Mouse (Mus musculus) heart, postnatal 0 days (tissue): Measurements from ENCODE around the gene Cln6. TPM values are rescaled to one million over a fixed set of nuclear protein-coding genes. Genes with fewer than 3 reads are reported as not detected.
A peak's percentile ranks its signal among the peaks of the same experiment; 100 is the strongest.

Experiments used
- ATAC-seq: fragments of 200-750 bp; cut with Nextera tagmentation; 2 replicates; pipeline ENCODE4 v1.8.0; 2017; ENCODE audit warnings: low read depth, moderate number of reproducible peaks, moderate library complexity; ENCODE audit not compliant: insufficient read depth
- DNase-seq: peaks from one replicate; pipeline ENCODE4 v3.0.0-alpha.2; 2016; ENCODE audit warnings: low spot score
- H3K27ac ChIP-seq: fragments of 300-500 bp; sonication (generic); 2 replicates; pipeline ENCODE4 v1.5.1; 2014; ENCODE audit warnings: low read depth, mild to moderate bottlenecking
- H3K27me3 ChIP-seq: fragments of 300-500 bp; sonication (generic); 2 replicates; pipeline ENCODE4 v1.6.1; 2014; ENCODE audit warnings: low read length, mixed read lengths; ENCODE audit not compliant: control insufficient read depth, insufficient read depth
- H3K36me3 ChIP-seq: fragments of 300-500 bp; sonication (generic); replicated peaks from 2 replicates; pipeline ENCODE4 v1.6.1; 2014; ENCODE audit warnings: low read length, mixed read lengths; ENCODE audit not compliant: control insufficient read depth, insufficient read depth
- H3K4me1 ChIP-seq: fragments of 300-500 bp; sonication (generic); 2 replicates; pipeline ENCODE4 v1.6.1; 2014; ENCODE audit warnings: antibody characterized with exemption; ENCODE audit not compliant: control insufficient read depth, insufficient read depth
- H3K4me2 ChIP-seq: fragments of 300-500 bp; sonication (generic); 2 replicates; pipeline ENCODE4 v1.6.1; 2014; ENCODE audit warnings: low read depth, mild to moderate bottlenecking, low read length, moderate library complexity
- H3K4me3 ChIP-seq: fragments of 300-500 bp; sonication (generic); 2 replicates; pipeline ENCODE4 v1.5.1; 2014; ENCODE audit warnings: low read depth, low read length
- H3K9ac ChIP-seq: fragments of 300-500 bp; sonication (generic); replicated peaks from 2 replicates; pipeline ENCODE4 v1.6.1; 2014; ENCODE audit warnings: low read depth, low read length, mixed read lengths
- H3K9me3 ChIP-seq: fragments of 300-500 bp; sonication (generic); replicated peaks from 2 replicates; pipeline ENCODE4 v1.6.1; 2016; ENCODE audit warnings: low read length; ENCODE audit not compliant: control insufficient read depth
- CTCF ChIP-seq: IDR thresholded peaks from 2 replicates; pipeline ENCODE4 v1.5.1; 2016; ENCODE audit warnings: antibody characterized with exemption, control low read depth, low read depth
- EP300 ChIP-seq: IDR thresholded peaks from 2 replicates; pipeline ENCODE4 v1.6.1; 2016; ENCODE audit warnings: antibody characterized with exemption, low read depth
- WGBS: fragments of 180-500 bp; shearing (Covaris S2); extraction: QIAGEN DNeasy Blood & Tissue Kit; methylation state at CpG from one replicate; pipeline ENCODE4 v1.1.7; 2014; 5-methylcytosine and 5-hydroxymethylcytosine counted together
- polyA plus RNA-seq: library from polyadenylated mRNA; unstranded; fragments of >200 nt; fragmentation: Nextera tagmentation; extraction: Ambion mirVana; gene quantifications from 2 replicates; pipeline ENCODE4 v1.2.1, GENCODE M21; 2015
- total RNA-seq: library from RNA; depleted of rRNA; stranded (reverse); fragments of >200 nt; gene quantifications from 2 replicates; pipeline ENCODE4 v1.2.3, GENCODE M21; 2014; ENCODE audit warnings: low replicate concordance

The Cln6 gene
- total and polyA plus RNA-seq, 2 experiments from 2014 or later = 12.3 to 38.3 TPM

GRCm38 (mm10) chr9:62811516-62812121 is 27.0 kb upstream of the Cln6 start, which contains the start of gene Fem1b:
TSS of gene Fem1b (minus strand) at chr9:62811934.
- DNase-seq = peak; percentile 94
- H3K4me3 ChIP-seq = peak within 1 kb of the TSS; percentile 97
- under 1% methylated on average over 64 of the region's 68 CpGs for WGBS
- H3K4me1 ChIP-seq = peaks cover 25% of the 10 kb centered on the region
- H3K4me2 ChIP-seq = peak within 1 kb of the TSS; percentile 94
- H3K27ac ChIP-seq = peak within 1 kb of the TSS; percentile 98
- no peaks in the 10 kb centered on the region for H3K9me3 ChIP-seq
- peak; percentile 92 for ATAC-seq
- TF ChIP-seq EP300 (peak; percentile 25; the same call in 1 of the 2 replicates), CTCF (no peak)
- no peaks in the 10 kb centered on the region for H3K27me3 ChIP-seq
- H3K36me3 ChIP-seq = no peaks in the 10 kb centered on the region
- H3K9ac ChIP-seq = peak within 1 kb of the TSS; percentile 94

DNA sequence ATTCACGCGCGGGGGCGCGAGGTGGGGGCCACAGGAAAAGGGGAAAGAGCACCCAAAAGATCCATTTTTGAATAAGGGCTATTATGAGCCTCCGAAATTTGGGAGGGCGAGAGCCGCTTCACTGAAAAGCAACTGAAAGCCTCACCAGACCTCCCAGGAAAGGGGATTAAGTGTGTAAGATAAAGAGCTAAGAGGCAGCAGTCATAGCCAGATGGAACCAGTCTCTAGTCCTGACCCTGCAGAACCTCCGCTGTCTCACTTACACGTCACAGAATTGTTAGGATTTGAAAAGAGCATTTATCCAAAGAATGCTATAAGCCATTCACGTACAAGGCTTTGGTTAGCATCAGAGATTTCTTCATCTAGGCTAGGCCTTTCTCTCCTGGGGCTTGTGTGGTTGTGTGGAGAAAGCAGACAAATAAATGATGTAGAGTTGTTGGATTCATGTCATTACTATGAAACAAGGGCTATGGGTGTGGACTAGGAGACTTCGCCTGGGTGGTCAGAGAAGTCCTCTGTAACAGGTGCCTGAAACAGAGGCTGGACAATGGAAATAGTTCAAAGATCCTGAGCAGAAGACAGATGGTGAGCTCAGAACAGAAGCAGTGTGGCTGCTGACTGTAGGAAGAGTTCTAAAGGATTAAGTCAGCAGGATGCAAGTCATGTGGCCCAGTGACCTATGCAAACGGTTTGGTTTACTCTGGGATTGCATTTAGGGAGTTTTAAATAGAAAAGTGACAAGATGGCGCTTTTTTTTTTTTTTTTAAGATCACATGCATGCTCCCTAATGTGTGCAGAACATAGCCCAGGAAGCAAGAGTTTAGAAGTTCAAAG is 26.2 kb upstream of the Cln6 start:
- Histone ChIP-seq H3K9ac (peak overlapping the region; percentile 94), H3K4me1 (peaks cover 32% of the 10 kb centered on the region), H3K4me3 (peak overlapping the region; percentile 97), H3K9me3 (no peaks in the 10 kb centered on the region), H3K27ac (peak overlapping the region; percentile 98), H3K4me2 (peak overlapping the region; percentile 94), H3K36me3 (no peaks in the 10 kb centered on the region), H3K27me3 (no peaks in the 10 kb centered on the region)
- DNase-seq (peak; percentile 38), ATAC-seq (peak; percentile 27; the same call in 1 of the 2 replicates)
- TF ChIP-seq EP300 = no peak
- no peak for TF ChIP-seq CTCF
- WGBS = 14% methylated on average over 14 of the region's 14 CpGs

DNA sequence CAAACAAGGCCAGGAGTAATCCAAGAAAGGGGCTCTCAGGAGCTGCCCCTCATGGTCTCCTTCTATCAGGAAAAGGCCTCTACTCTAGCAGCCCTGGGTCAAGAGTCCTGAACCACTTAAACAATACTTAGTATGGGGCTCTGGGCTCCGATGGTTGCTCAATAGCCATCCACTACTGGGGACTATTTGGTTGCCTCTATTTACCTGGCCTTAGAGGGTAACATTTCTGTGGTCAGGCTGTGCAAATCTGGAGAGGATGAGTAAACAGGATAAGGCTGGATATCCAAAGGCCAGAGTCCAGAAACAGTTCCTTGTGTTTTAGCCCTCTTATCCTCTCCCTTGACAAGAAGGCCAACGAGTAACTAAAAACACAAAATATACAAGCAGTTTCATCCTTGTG is 23.8 kb upstream of the Cln6 start:
- H3K4me2 ChIP-seq = no peak overlapping the region
- H3K4me3 ChIP-seq = no peak overlapping the region
- no peaks in the 10 kb centered on the region for H3K27me3 ChIP-seq
- no peaks in the 10 kb centered on the region for H3K36me3 ChIP-seq
- H3K27ac ChIP-seq = no peak overlapping the region
- H3K9ac ChIP-seq = no peak overlapping the region
- TF ChIP-seq CTCF (no peak), EP300 (no peak)
- H3K4me1 ChIP-seq = peaks cover 33% of the 10 kb centered on the region
- no peak for ATAC-seq
- WGBS = 73% methylated on average over 2 of the region's 2 CpGs
- no peak for DNase-seq
- no peaks in the 10 kb centered on the region for H3K9me3 ChIP-seq

DNA sequence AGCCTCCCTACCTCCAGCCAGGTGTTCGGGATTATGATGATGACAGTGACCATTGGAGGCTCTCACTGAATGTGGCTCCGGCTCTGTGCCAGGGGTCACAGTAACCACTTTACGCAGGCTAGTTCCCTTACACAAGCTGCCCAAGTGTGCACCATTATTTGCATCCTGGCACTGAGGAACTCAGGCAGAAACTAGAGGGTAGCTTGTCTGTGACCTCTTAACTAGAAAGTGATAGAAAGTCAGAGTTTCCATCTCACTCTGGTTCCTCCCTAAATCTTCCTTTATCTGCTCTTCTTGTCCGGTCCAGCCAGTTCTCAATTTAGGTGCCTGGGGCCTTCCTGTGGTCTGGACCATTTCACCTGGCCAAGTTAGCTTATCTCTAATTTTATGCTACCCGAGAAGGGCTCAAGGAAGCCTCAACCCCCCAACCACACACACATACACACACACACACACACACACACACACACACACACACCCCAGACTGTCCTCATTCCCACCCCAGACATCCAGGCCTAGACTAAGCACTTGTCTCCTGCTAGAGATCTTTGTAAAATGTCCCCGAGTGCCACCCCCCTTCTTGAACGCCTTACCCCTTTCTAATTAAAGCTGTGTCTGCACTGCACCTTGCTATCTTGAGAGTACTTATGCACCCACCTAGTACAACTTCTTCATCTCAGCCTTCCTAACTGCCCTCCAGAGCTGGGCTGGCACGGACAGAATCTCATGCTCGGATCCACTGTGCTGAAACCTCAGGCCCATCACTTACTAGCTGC is 22.1 kb upstream of the Cln6 start:
- H3K9ac ChIP-seq = no peak overlapping the region
- peak overlapping the region; percentile 34; the same call in 1 of the 2 replicates for H3K4me2 ChIP-seq
- no peaks in the 10 kb centered on the region for H3K36me3 ChIP-seq
- peak overlapping the region; percentile 69 for H3K27ac ChIP-seq
- no peaks in the 10 kb centered on the region for H3K27me3 ChIP-seq
- DNase-seq (no peak), ATAC-seq (no peak)
- TF ChIP-seq CTCF = no peak
- TF ChIP-seq EP300 = no peak
- H3K4me1 ChIP-seq = peaks cover 26% of the 10 kb centered on the region
- 53% methylated on average over 9 of the region's 9 CpGs for WGBS
- no peak overlapping the region for H3K4me3 ChIP-seq
- no peaks in the 10 kb centered on the region for H3K9me3 ChIP-seq

GRCm38 (mm10) chr9:62817099-62817571 is 21.4 kb upstream of the Cln6 start:
- Histone ChIP-seq H3K27me3 (no peaks in the 10 kb centered on the region), H3K27ac (peak overlapping the region; percentile 69), H3K4me2 (peak overlapping the region; percentile 34; the same call in 1 of the 2 replicates), H3K9ac (no peak overlapping the region), H3K4me1 (peaks cover 24% of the 10 kb centered on the region), H3K36me3 (no peaks in the 10 kb centered on the region), H3K9me3 (no peaks in the 10 kb centered on the region), H3K4me3 (no peak overlapping the region)
- DNase-seq (peak; percentile 71), ATAC-seq (peak; percentile 54)
- 26% methylated on average over 12 of the region's 12 CpGs for WGBS
- TF ChIP-seq EP300 (no peak), CTCF (no peak)
